In the genomic region with DNA sequence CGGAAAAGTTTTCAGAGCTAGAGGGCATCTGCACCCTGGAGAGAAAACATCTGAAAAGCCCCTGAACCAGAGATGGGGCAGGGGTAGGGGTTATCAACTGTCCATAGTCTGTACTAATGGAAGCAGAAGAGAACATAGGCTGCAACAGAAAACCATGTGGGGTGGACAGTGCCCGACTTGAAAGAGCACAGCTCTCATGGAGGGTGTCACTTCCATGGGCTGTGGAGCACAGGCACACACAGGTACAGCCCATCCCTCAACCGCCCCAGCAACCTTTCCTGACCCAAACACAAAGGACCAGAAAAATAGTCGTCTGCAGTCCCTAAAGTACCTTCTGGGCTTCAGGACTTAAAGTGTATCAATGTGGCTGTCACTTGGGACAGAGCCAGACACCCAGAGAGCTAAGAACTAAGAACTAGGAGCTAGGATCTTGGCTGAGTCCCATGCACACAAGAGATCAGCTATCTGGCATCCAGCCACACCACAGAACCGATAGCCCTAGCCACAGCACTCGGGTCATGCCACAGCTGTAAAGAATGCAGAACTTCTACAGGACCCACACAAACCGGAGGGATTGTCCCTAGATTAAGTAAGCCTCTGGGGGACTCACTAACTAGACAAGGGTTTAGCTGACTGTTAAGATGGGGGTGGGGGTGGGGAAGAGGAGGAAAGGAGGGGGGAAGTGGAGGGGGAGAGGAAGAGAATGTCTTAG, we compare ENCODE assay signal across 7 mouse cellular contexts. TPM values are rescaled to one million over a fixed set of nuclear protein-coding genes. Genes with fewer than 3 reads are reported as not detected.
DNase-seq lines count a peak whose midpoint lies in the region; ATAC-seq lines count a peak whose summit lies in the region.

No protein-coding gene starts in this region.

- WGBS in limb, embryonic 12.5 days = 75% methylated on average over 7 of the region's 7 CpGs
- WGBS in limb, embryonic 10.5 days = 87% methylated on average over 7 of the region's 7 CpGs

- H3K36me3 ChIP-seq in limb, embryonic 12.5 days = peaks cover 10% of the 10 kb centered on the region
- H3K36me3 ChIP-seq in limb, embryonic 10.5 days = peaks cover 4% of the 10 kb centered on the region
- H3K36me3 ChIP-seq in splenic B cell, adult 2 months (ENCODE audit: control insufficient read depth, insufficient read depth, low read length, poor library complexity, severe bottlenecking) = peaks cover 14% of the 10 kb centered on the region

- no peak overlapping the region for H3K27ac ChIP-seq in limb, embryonic 12.5 days
- H3K27ac ChIP-seq in limb, embryonic 10.5 days = no peak overlapping the region

- no peaks in the 10 kb centered on the region for H3K27me3 ChIP-seq in limb, embryonic 12.5 days
- H3K27me3 ChIP-seq in limb, embryonic 10.5 days (ENCODE audit: low read depth, poor library complexity, severe bottlenecking) = no peaks in the 10 kb centered on the region
- no peaks in the 10 kb centered on the region for H3K27me3 ChIP-seq in splenic B cell, adult 2 months (ENCODE audit: control insufficient read depth, insufficient read depth, low read length, poor library complexity, severe bottlenecking)

- H3K4me1 ChIP-seq in limb, embryonic 12.5 days (replicated peaks) = 0 out of 2 replicates have a peak, but pooled peaks cover 3% of the 10 kb centered on the region
- no peaks in the 10 kb centered on the region for H3K4me1 ChIP-seq in limb, embryonic 10.5 days

- ATAC-seq in limb, embryonic 12.5 days (ENCODE audit: insufficient number of reproducible peaks, insufficient read depth, low FRiP score, low TSS enrichment, low read depth) = peak; percentile 42; the same call in 1 of the 2 replicates
- ATAC-seq in granulocyte monocyte progenitor cell, adult 5-6 weeks (replicated peaks; ENCODE audit: poor library complexity, severe bottlenecking) = peak; percentile 50

- no peak overlapping the region for H3K9ac ChIP-seq in limb, embryonic 12.5 days (replicated peaks)

- DNase-seq in limb, embryonic 10.5 days (ENCODE audit: low spot score) = no peak
- DNase-seq in adrenal gland, postnatal 10 days = peak; percentile 73
- peak; percentile 70 to 76 for DNase-seq in lung, adult 18-20 months
- DNase-seq in splenic B cell, adult 2 months (ENCODE audit: low read depth, low spot score) = peak; percentile 55
- DNase-seq in cerebellum, adult 11-12 months = no peak

- no peak overlapping the region for H3K4me2 ChIP-seq in limb, embryonic 12.5 days

- peaks cover 4% of the 10 kb centered on the region for H3K9me3 ChIP-seq in limb, embryonic 12.5 days
- no peaks in the 10 kb centered on the region for H3K9me3 ChIP-seq in limb, embryonic 10.5 days (replicated peaks)

- no peak overlapping the region for H3K4me3 ChIP-seq in limb, embryonic 12.5 days (replicated peaks)
- no peak overlapping the region for H3K4me3 ChIP-seq in limb, embryonic 10.5 days

RNA-seq across cellular contexts. Expression of gene Abca1, which starts 38.0 kb away (rescaled TPM):
- polyA plus RNA-seq in limb, embryonic 12.5 days (2016; fragmentation: Nextera tagmentation; extraction: Ambion mirVana) = 6.8 and 7.4 TPM in 2 replicates
- polyA plus RNA-seq in limb, embryonic 10.5 days (2016; fragmentation: Nextera tagmentation; extraction: Ambion mirVana) = 2.3 and 3.2 TPM in 2 replicates
- total RNA-seq in adrenal gland, postnatal 10 days (2021) = 100 to 1,000 TPM; 103 TPM
- total RNA-seq in granulocyte monocyte progenitor cell, adult 5-6 weeks (2014; fragmentation: Nextera tagmentation) = 0.49 and 2.6 TPM in 2 replicates
- total RNA-seq in granulocyte monocyte progenitor cell, adult 5-6 weeks (2017) = 2.2 and 3.8 TPM in 2 replicates

Comparison
In these comparisons a context has a peak if more than half of its experiments do, and no peak if none do; other contexts are left out.
1. DNase-seq: peak in adrenal gland, postnatal 10 days (single experiment), lung, adult 18-20 months (2 of 2) and splenic B cell, adult 2 months (single experiment); none in limb, embryonic 10.5 days (single experiment) and cerebellum, adult 11-12 months (single experiment).
2. RNA of gene Abca1, which starts 38.0 kb away (total RNA-seq): 103 TPM in adrenal gland, postnatal 10 days; 0.49 to 3.8 TPM in granulocyte monocyte progenitor cell, adult 5-6 weeks; every median in the first group is over 10 times any median in the second.